Mouse (Mus musculus): ENCODE measurements around the gene Ly6g5c. TPM values are rescaled to one million over a fixed set of nuclear protein-coding genes. Genes with fewer than 3 reads are reported as not detected.

The Ly6g5c gene
- polyA plus RNA-seq, 1 experiment, result not detected

Other genes with a start within 250 kb of the Ly6g5c start
- 1.7 and 2.0 TPM in 2 replicates for gene Cfb, start 245.8 kb upstream of the Ly6g5c start, polyA plus RNA-seq (2012; rRNA removed)
- gene Zbtb12, start 228.8 kb upstream of the Ly6g5c start, polyA plus RNA-seq (2012; rRNA removed), result 3.6 and 3.9 TPM in 2 replicates
- gene Gm20547, start 226.2 kb upstream of the Ly6g5c start, polyA plus RNA-seq (2012; rRNA removed), result not detected in 2 replicates
- gene C2, start 210.0 kb upstream of the Ly6g5c start, polyA plus RNA-seq (2012; rRNA removed), result 1.9 and 2.3 TPM in 2 replicates
- 126 and 127 TPM in 2 replicates for gene Ehmt2, start 209.8 kb upstream of the Ly6g5c start, polyA plus RNA-seq (2012; rRNA removed)
- 48.6 and 48.7 TPM in 2 replicates for gene Slc44a4, start 193.8 kb upstream of the Ly6g5c start, polyA plus RNA-seq (2012; rRNA removed)
- 30.4 and 43.8 TPM in 2 replicates for gene Neu1, start 177.0 kb upstream of the Ly6g5c start, polyA plus RNA-seq (2012; rRNA removed)
- gene Hspa1b, start 149.0 kb upstream of the Ly6g5c start, polyA plus RNA-seq (2012; rRNA removed), result 31.1 and 45.6 TPM in 2 replicates
- not detected in 2 replicates for gene Gm20481, start 138.4 kb upstream of the Ly6g5c start, polyA plus RNA-seq (2012; rRNA removed)
- gene Hspa1a, start 136.1 kb upstream of the Ly6g5c start, polyA plus RNA-seq (2012; rRNA removed), result 16.4 and 25.7 TPM in 2 replicates
- 0.34 and 0.59 TPM in 2 replicates for gene Hspa1l, start 135.6 kb upstream of the Ly6g5c start, polyA plus RNA-seq (2012; rRNA removed)
- 43.9 and 62.3 TPM in 2 replicates for gene Lsm2, start 126.4 kb upstream of the Ly6g5c start, polyA plus RNA-seq (2012; rRNA removed)
- 95.5 and 126 TPM in 2 replicates for gene Vars, start 107.3 kb upstream of the Ly6g5c start, polyA plus RNA-seq (2012; rRNA removed)
- gene Vwa7, start 91.7 kb upstream of the Ly6g5c start, polyA plus RNA-seq (2012; rRNA removed), result 1.9 and 2.2 TPM in 2 replicates
- gene Sapcd1, start 80.3 kb upstream of the Ly6g5c start, polyA plus RNA-seq (2012; rRNA removed), result 0.58 and 1.9 TPM in 2 replicates
- 2.6 and 5.6 TPM in 2 replicates for gene Msh5, start 61.5 kb upstream of the Ly6g5c start, polyA plus RNA-seq (2012; rRNA removed)
- gene Clic1, start 58.3 kb upstream of the Ly6g5c start, polyA plus RNA-seq (2012; rRNA removed), result 131 and 147 TPM in 2 replicates
- gene Ddah2, start 49.2 kb upstream of the Ly6g5c start, polyA plus RNA-seq (2012; rRNA removed), result 16.3 and 20.7 TPM in 2 replicates
- gene Ly6g6c, start 42.9 kb upstream of the Ly6g5c start, polyA plus RNA-seq (2012; rRNA removed), result 243 and 312 TPM in 2 replicates
- 0.42 and 0.65 TPM in 2 replicates for gene Mpig6b, start 42.1 kb upstream of the Ly6g5c start, polyA plus RNA-seq (2012; rRNA removed)
- 99.6 and 112 TPM in 2 replicates for gene Ly6g6e, start 31.4 kb upstream of the Ly6g5c start, polyA plus RNA-seq (2012; rRNA removed)
- gene Ly6g6d, start 30.2 kb upstream of the Ly6g5c start, polyA plus RNA-seq (2012; rRNA removed), result 5.1 and 6.4 TPM in 2 replicates
- 1.2 and 2.0 TPM in 2 replicates for gene Ly6g6f, start 22.7 kb upstream of the Ly6g5c start, polyA plus RNA-seq (2012; rRNA removed)
- 88.7 and 152 TPM in 2 replicates for gene Abhd16a, start 19.0 kb upstream of the Ly6g5c start, polyA plus RNA-seq (2012; rRNA removed)
- 1.2 and 2.2 TPM in 2 replicates for gene Ly6g5b, start 7.1 kb downstream of the Ly6g5c start, polyA plus RNA-seq (2012; rRNA removed)
- 9.3 and 11.8 TPM in 2 replicates for gene Gpank1, start 13.2 kb downstream of the Ly6g5c start, polyA plus RNA-seq (2012; rRNA removed)
- gene Csnk2b, start 13.8 kb downstream of the Ly6g5c start, polyA plus RNA-seq (2012; rRNA removed), result 258 and 301 TPM in 2 replicates
- gene D17H6S53E, start 18.1 kb downstream of the Ly6g5c start, polyA plus RNA-seq (2012; rRNA removed), result 13.7 and 19.0 TPM in 2 replicates
- 0.08 and 0.20 TPM in 2 replicates for gene Apom, start 23.8 kb downstream of the Ly6g5c start, polyA plus RNA-seq (2012; rRNA removed)
- gene Bag6, start 26.9 kb downstream of the Ly6g5c start, polyA plus RNA-seq (2012; rRNA removed), result 92.9 and 94.1 TPM in 2 replicates
- 262 and 284 TPM in 2 replicates for gene Prrc2a, start 56.6 kb downstream of the Ly6g5c start, polyA plus RNA-seq (2012; rRNA removed)
- 0.11 and 0.48 TPM in 2 replicates for gene Aif1, start 67.8 kb downstream of the Ly6g5c start, polyA plus RNA-seq (2012; rRNA removed)
- 3.7 and 6.5 TPM in 2 replicates for gene Lst1, start 80.2 kb downstream of the Ly6g5c start, polyA plus RNA-seq (2012; rRNA removed)
- gene Ltb, start 86.2 kb downstream of the Ly6g5c start, polyA plus RNA-seq (2012; rRNA removed), result 1.5 and 5.7 TPM in 2 replicates
- 0.24 and 0.42 TPM in 2 replicates for gene Tnf, start 93.7 kb downstream of the Ly6g5c start, polyA plus RNA-seq (2012; rRNA removed)
- gene Lta, start 97.1 kb downstream of the Ly6g5c start, polyA plus RNA-seq (2012; rRNA removed), result 0.10 and 0.36 TPM in 2 replicates
- gene Gm16181, start 112.6 kb downstream of the Ly6g5c start, polyA plus RNA-seq (2012; rRNA removed), result 0.42 TPM in 1 of 2 replicates, not detected in the other
- 1.3 and 1.7 TPM in 2 replicates for gene Atp6v1g2, start 125.4 kb downstream of the Ly6g5c start, polyA plus RNA-seq (2012; rRNA removed)
- 15.7 and 37.5 TPM in 2 replicates for gene Nfkbil1, start 127.5 kb downstream of the Ly6g5c start, polyA plus RNA-seq (2012; rRNA removed)
- gene Ddx39b, start 133.5 kb downstream of the Ly6g5c start, polyA plus RNA-seq (2012; rRNA removed), result 74.9 and 91.6 TPM in 2 replicates
- gene H2-D1, start 154.5 kb downstream of the Ly6g5c start, polyA plus RNA-seq (2012; rRNA removed), result 243 and 319 TPM in 2 replicates
- gene H2-Q1, start 212.1 kb downstream of the Ly6g5c start, polyA plus RNA-seq (2012; rRNA removed), result 0.04 TPM in 1 of 2 replicates, not detected in the other
- gene H2-Q2, start 234.0 kb downstream of the Ly6g5c start, polyA plus RNA-seq (2012; rRNA removed), result 0.18 and 0.54 TPM in 2 replicates

All from stomach, adult 2 months (tissue).